Mouse (Mus musculus) stomach, embryonic 16.5 days (tissue): ENCODE measurements at regions not wholly inside any gene's neighbourhood (a gene's known extent, or its start where the extent isn't known, plus 50 kb on each side); places are given as distances from the start of the nearest gene placed in this dataset.

Experiments used
- ATAC-seq: fragments of 200-750 bp; cut with Nextera tagmentation; 2 replicates; pipeline ENCODE4 v1.8.0; 2017; ENCODE audit warnings: moderate number of reproducible peaks, moderate TSS enrichment; ENCODE audit not compliant: insufficient read depth, low FRiP score
- H3K27ac ChIP-seq: fragments of 300-500 bp; sonication (generic); 2 replicates; pipeline ENCODE4 v1.5.1; 2014; ENCODE audit warnings: low read length
- H3K27me3 ChIP-seq: fragments of 300-500 bp; sonication (generic); 2 replicates; pipeline ENCODE4 v1.6.1; 2014; ENCODE audit warnings: low read length, control low read depth, mixed read lengths; ENCODE audit not compliant: control insufficient read depth, insufficient read depth
- H3K36me3 ChIP-seq: fragments of 300-500 bp; sonication (generic); 2 replicates; pipeline ENCODE4 v1.6.1; 2014; ENCODE audit warnings: low read length; ENCODE audit not compliant: control insufficient read depth, insufficient read depth
- H3K4me1 ChIP-seq: fragments of 300-500 bp; sonication (generic); 2 replicates; pipeline ENCODE4 v1.6.1; 2014; ENCODE audit warnings: low read length, control low read depth, mixed read lengths; ENCODE audit not compliant: control insufficient read depth, insufficient read depth
- H3K4me2 ChIP-seq: fragments of 300-500 bp; sonication (generic); 2 replicates; pipeline ENCODE4 v1.6.1; 2014; ENCODE audit warnings: low read depth, low read length, mixed read lengths
- H3K4me3 ChIP-seq: fragments of 300-500 bp; sonication (generic); replicated peaks from 2 replicates; pipeline ENCODE4 v1.5.1; 2014; ENCODE audit warnings: mild to moderate bottlenecking, low read length
- H3K9ac ChIP-seq: fragments of 300-500 bp; sonication (generic); 2 replicates; pipeline ENCODE4 v1.6.1; 2014; ENCODE audit warnings: low read length
- H3K9me3 ChIP-seq: fragments of 300-500 bp; sonication (generic); replicated peaks from 2 replicates; pipeline ENCODE4 v1.6.1; 2016; ENCODE audit warnings: low read length, control low read depth; ENCODE audit not compliant: control insufficient read depth
- WGBS: fragments of 180-500 bp; shearing (Covaris S2); extraction: QIAGEN DNeasy Blood & Tissue Kit; methylation state at CpG from one replicate; pipeline ENCODE4 v1.1.7; 2014; 5-methylcytosine and 5-hydroxymethylcytosine counted together

DNA sequence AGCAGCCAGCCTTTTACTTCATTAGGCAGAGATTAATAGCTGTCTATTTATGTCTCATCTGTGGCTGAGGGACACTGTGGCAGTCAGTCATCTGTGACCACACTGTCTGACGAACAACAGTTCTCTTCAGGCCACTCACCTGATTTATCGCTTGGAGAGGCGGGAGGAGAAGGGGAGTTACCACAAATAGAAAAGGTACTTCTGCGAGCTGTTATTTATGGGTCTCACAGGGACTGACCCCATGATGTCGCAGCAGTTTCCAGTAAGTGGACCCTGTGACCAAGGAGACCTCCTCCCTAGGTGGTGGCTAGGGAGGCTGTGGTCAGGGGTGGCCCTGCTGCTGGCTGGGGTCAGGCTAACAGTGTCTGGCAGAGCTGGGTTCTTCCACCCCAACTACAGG is 176.7 kb downstream of the Thbs2 start:
- Histone ChIP-seq H3K4me2 (no peak overlapping the region), H3K27me3 (no peaks in the 10 kb centered on the region), H3K4me3 (no peak overlapping the region), H3K4me1 (no peaks in the 10 kb centered on the region; the same call in 1 of the 2 replicates), H3K36me3 (no peaks in the 10 kb centered on the region), H3K27ac (peak overlapping the region; percentile 78; the same call in 1 of the 2 replicates), H3K9ac (no peak overlapping the region), H3K9me3 (no peaks in the 10 kb centered on the region)
- WGBS: 76% methylated on average over 5 of the region's 5 CpGs
- ATAC-seq: no peak

DNA sequence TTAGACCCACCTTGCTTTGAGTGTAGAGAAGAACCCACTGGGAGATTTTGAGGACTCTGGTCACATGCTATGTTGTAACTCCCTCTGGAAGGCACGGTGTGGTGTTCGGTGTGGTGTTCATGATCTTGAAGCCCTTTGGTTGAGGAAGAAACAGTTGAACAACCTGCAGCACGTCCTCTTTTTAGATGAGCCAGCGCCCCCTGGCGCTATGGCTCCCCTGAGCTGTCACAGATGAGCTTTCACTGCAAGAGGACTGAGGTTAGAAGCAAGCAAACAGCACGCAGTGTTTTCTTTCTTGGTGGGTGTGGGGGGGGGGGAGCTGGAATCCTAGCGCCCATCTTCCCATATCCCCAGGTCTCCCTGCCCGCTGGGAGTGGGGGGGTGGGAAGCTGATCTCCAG is 177.9 kb downstream of the Thbs2 start:
- no peak overlapping the region for H3K27ac ChIP-seq
- no peak for ATAC-seq
- H3K4me1 ChIP-seq: no peaks in the 10 kb centered on the region; the same call in 1 of the 2 replicates
- no peaks in the 10 kb centered on the region for H3K27me3 ChIP-seq
- no peaks in the 10 kb centered on the region for H3K9me3 ChIP-seq
- WGBS: 14% methylated on average over 8 of the region's 8 CpGs
- no peak overlapping the region for H3K4me2 ChIP-seq
- H3K36me3 ChIP-seq: no peaks in the 10 kb centered on the region
- H3K9ac ChIP-seq: no peak overlapping the region
- H3K4me3 ChIP-seq: no peak overlapping the region

DNA sequence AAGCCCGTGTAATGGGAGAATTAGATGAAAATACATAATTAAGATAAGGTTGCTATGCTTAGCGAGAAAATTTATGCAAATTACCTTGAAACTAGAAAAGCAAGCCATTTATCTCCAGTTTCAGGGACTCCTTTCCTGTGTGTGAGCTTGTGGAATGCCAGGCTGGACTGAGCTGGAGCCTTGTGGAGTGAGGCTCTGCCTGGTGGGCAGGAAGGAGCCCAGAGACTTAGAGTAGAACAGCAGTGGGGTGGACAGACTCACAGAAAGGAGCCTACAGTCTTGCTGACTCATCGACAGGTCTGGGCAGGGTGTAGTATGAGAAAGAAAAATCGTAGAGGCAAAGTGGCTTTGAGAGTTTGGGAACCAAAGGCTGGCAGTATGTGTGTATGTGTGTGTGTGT is 180.6 kb downstream of the Thbs2 start:
- H3K4me1 ChIP-seq: no peaks in the 10 kb centered on the region; the same call in 1 of the 2 replicates
- ATAC-seq: no peak
- H3K36me3 ChIP-seq: no peaks in the 10 kb centered on the region
- no peak overlapping the region for H3K27ac ChIP-seq
- no peak overlapping the region for H3K9ac ChIP-seq
- H3K4me2 ChIP-seq: no peak overlapping the region
- H3K4me3 ChIP-seq: no peak overlapping the region
- H3K9me3 ChIP-seq: no peaks in the 10 kb centered on the region
- no peaks in the 10 kb centered on the region for H3K27me3 ChIP-seq
- 80% methylated on average over 4 of the region's 4 CpGs for WGBS

DNA sequence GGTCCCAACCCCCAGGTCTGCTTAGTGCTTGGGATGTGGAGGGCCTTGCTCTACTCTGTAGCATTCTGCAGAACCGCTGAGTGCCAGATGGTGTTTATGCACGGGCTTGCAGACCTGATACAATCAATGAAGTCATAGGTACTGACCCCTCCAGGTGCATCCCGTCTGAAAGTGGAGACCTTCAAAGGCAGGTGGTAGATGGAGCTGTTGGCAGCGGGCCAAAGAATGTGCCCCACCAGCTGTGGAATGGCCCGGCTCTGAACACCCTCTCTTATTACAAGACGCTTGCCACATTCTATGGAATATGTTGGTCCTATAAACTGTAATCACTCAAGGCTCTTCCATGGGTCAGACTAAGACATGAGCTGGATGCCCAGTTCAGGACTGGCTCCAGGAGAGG is 183.5 kb downstream of the Thbs2 start:
- WGBS: 24% methylated on average over 6 of the region's 6 CpGs
- no peaks in the 10 kb centered on the region for H3K27me3 ChIP-seq
- H3K4me1 ChIP-seq: no peaks in the 10 kb centered on the region
- H3K27ac ChIP-seq: no peak overlapping the region
- no peak overlapping the region for H3K9ac ChIP-seq
- ATAC-seq: no peak; the same call in 1 of the 2 replicates
- no peak overlapping the region for H3K4me2 ChIP-seq
- H3K36me3 ChIP-seq: no peaks in the 10 kb centered on the region
- H3K9me3 ChIP-seq: no peaks in the 10 kb centered on the region
- no peak overlapping the region for H3K4me3 ChIP-seq

DNA sequence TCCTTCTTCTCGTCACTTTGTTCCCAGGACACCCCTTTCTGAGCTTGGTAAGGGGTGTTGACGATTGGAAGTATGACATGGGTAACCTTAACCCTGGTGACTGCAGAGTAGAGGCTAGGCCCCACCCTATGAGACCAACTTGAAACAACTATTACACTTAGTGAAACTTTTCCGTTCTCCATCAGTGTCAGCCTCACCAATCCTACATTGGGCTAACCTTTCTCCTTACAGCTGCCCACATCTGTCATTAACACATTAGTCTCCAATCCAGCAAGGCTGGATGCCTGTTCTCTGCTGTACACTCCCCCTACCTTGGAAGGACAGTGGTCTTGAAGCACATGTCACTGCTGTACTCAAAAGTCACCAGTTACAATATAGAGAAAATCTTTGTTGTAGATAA is 186.9 kb downstream of the Thbs2 start:
- no peak overlapping the region for H3K27ac ChIP-seq
- WGBS: 74% methylated on average over 3 of the region's 3 CpGs
- no peak overlapping the region for H3K4me2 ChIP-seq
- H3K27me3 ChIP-seq: no peaks in the 10 kb centered on the region
- ATAC-seq: no peak
- no peaks in the 10 kb centered on the region for H3K9me3 ChIP-seq
- no peak overlapping the region for H3K9ac ChIP-seq
- H3K36me3 ChIP-seq: no peaks in the 10 kb centered on the region
- H3K4me1 ChIP-seq: no peaks in the 10 kb centered on the region
- H3K4me3 ChIP-seq: no peak overlapping the region

DNA sequence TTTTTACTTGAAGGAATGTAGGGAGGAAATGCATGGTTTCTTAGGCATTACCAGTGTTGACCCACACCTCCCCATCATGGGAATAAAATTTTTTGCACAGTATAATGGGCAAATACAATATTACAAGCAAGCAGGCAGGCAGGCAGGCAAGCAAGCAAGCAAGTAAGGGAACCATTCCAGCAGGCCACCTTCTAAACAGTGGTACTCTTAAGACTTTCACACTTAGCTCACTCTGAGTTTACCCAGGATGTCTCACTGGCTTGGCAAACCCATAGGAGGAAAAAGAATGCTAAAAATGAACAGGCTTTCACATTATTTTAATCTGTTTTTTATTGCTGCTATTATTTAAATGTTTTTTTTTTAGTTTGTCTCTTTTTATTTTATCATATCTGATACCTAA is 187.9 kb downstream of the Thbs2 start:
- Histone ChIP-seq H3K36me3 (no peaks in the 10 kb centered on the region), H3K4me3 (no peak overlapping the region), H3K4me1 (no peaks in the 10 kb centered on the region), H3K27ac (no peak overlapping the region), H3K9me3 (no peaks in the 10 kb centered on the region), H3K4me2 (no peak overlapping the region), H3K27me3 (no peaks in the 10 kb centered on the region), H3K9ac (no peak overlapping the region)
- no peak for ATAC-seq

DNA sequence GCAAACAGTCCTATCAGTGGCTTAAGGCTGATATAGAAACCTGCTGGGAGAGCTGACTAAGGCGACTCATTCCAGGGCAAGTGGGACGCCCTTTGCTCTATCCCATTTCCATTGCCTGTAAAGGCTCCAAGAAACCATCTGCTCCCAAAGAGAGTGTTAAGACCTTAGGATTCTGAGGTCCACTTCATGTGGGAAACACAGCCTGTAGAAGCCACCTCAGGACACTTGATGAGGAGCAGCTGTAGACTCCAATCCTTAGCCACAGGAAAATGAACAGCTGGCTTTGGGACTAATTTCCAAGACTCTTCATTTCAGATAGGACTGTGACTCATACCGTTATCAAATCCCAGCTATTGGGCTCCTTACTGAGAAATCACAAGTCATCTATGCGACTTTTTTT is 188.6 kb downstream of the Thbs2 start:
- H3K4me2 ChIP-seq: no peak overlapping the region
- H3K36me3 ChIP-seq: no peaks in the 10 kb centered on the region
- no peaks in the 10 kb centered on the region for H3K27me3 ChIP-seq
- H3K9ac ChIP-seq: no peak overlapping the region
- 0 out of 2 replicates have a peak, but pooled peaks have one; percentile 28 for ATAC-seq
- H3K4me1 ChIP-seq: no peaks in the 10 kb centered on the region
- H3K9me3 ChIP-seq: no peaks in the 10 kb centered on the region
- no peak overlapping the region for H3K27ac ChIP-seq
- WGBS: 51% methylated on average over 4 of the region's 4 CpGs
- no peak overlapping the region for H3K4me3 ChIP-seq

DNA sequence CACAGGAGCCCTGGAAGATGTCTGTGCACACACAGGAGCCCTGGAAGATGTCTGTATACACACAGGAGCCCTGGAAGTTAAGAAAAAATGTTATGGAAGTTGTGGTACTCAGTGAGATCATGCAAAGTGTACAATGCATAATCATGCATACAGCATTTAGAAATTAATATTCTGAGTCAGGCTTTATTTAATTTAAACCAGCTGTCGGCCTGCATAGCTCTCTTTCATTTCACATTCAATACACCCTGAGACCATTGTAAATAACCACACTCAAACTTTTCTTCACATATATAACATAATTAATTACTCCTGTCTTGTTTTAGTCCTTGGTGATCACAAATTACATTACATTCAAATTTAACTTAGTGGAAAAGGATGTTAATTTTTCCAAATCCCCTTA is 190.4 kb downstream of the Thbs2 start:
- H3K36me3 ChIP-seq: no peaks in the 10 kb centered on the region
- 38% methylated on average over 1 of the region's 1 CpGs for WGBS
- H3K4me1 ChIP-seq: no peaks in the 10 kb centered on the region
- no peak for ATAC-seq
- no peak overlapping the region for H3K27ac ChIP-seq
- no peaks in the 10 kb centered on the region for H3K9me3 ChIP-seq
- no peak overlapping the region for H3K4me3 ChIP-seq
- no peak overlapping the region for H3K9ac ChIP-seq
- H3K4me2 ChIP-seq: no peak overlapping the region
- H3K27me3 ChIP-seq: no peaks in the 10 kb centered on the region

DNA sequence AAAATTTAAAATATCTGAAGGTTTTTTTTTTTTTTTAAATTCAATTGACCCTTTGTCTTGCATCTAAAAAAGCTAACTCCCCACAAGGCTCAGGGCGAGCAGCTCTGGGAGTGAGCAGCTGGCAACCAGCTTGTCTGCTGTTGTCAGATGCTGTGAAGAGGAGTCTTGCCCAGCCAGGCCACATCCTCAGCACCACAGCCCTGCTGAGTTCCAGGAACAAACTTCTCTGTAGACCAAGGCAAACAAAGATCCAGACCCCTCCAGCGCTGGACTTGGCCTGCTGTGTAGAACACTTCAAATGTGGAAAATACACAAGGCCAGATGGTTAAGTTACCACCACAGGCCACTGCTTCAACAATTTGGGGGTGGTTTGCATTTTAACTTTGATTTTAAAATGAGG is 192.7 kb downstream of the Thbs2 start:
- no peak overlapping the region for H3K9ac ChIP-seq
- ATAC-seq: no peak
- WGBS: 75% methylated on average over 2 of the region's 2 CpGs
- no peak overlapping the region for H3K4me3 ChIP-seq
- H3K4me2 ChIP-seq: no peak overlapping the region
- H3K4me1 ChIP-seq: peaks cover 5% of the 10 kb centered on the region
- H3K36me3 ChIP-seq: no peaks in the 10 kb centered on the region
- no peaks in the 10 kb centered on the region for H3K9me3 ChIP-seq
- H3K27me3 ChIP-seq: no peaks in the 10 kb centered on the region; the same call in 1 of the 2 replicates
- H3K27ac ChIP-seq: no peak overlapping the region

DNA sequence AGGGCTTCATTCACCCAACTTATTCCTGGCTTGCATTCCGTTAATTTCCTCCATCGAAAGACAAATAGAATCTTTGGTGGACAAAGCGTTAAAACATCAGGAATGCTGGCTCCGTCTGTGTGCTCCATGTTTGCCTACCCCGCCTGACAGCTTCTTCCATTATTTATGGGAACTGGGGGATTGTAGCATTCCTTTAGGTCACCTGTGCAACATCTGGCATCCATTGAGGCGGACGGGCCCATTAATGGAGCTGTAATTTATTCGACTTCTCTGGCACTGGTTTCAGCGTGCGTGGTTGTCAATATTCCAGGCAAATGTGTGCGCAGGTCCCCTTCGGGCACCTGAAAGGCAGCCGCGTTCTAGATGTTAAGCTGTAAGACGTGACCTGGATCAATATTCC is 196.9 kb downstream of the Thbs2 start:
- Histone ChIP-seq H3K4me2 (no peak overlapping the region), H3K9me3 (no peaks in the 10 kb centered on the region), H3K27ac (no peak overlapping the region), H3K4me1 (peaks cover 5% of the 10 kb centered on the region), H3K36me3 (no peaks in the 10 kb centered on the region), H3K27me3 (peaks cover 4% of the 10 kb centered on the region; the same call in 1 of the 2 replicates), H3K4me3 (no peak overlapping the region), H3K9ac (no peak overlapping the region)
- 30% methylated on average over 15 of the region's 15 CpGs for WGBS
- no peak for ATAC-seq
